Mouse (Mus musculus) E14TG2a.4 (cell line): Measurements from ENCODE around the gene Gcfc2.

ENCODE experiments used
- CTCF ChIP-seq: conservative IDR thresholded peaks from 2 replicates; pipeline ENCODE4 v1.5.1; 2014; ENCODE audit warnings: low read length
- NANOG ChIP-seq: IDR thresholded peaks from 2 replicates; pipeline ENCODE4 v1.6.1; 2014; ENCODE audit warnings: borderline replicate concordance, low read length, mixed read lengths
- POU5F1 ChIP-seq: IDR thresholded peaks from 2 replicates; pipeline ENCODE4 v1.6.1; 2014; ENCODE audit warnings: low read length, borderline replicate concordance

GRCm38 (mm10) chr6:81957992-81958391 lies 34.5 kb downstream of the Gcfc2 start:
- TF ChIP-seq CTCF (no peak), NANOG (no peak), POU5F1 (no peak)
